Mouse (Mus musculus) testis, adult 2 months (tissue): ENCODE results near the gene Rbm18. TPM values are rescaled to one million over a fixed set of nuclear protein-coding genes. Genes with fewer than 3 reads are reported as not detected.
A peak's percentile ranks its signal among the peaks of the same experiment; 100 is the strongest.

Source experiments
- H3K27ac ChIP-seq: fragments of 200-500 bp; 2 replicates; pipeline ENCODE4 v1.5.1; 2012; ENCODE audit warnings: low read depth, low read length; ENCODE audit not compliant: control insufficient read depth, insufficient read depth
- H3K27me3 ChIP-seq: fragments of 200-500 bp; 2 replicates; pipeline ENCODE4 v1.6.1; 2012; ENCODE audit warnings: mild to moderate bottlenecking, low read length, moderate library complexity; ENCODE audit not compliant: control insufficient read depth, insufficient read depth
- H3K36me3 ChIP-seq: fragments of 200-500 bp; 2 replicates; pipeline ENCODE4 v1.6.1; 2012; ENCODE audit warnings: mild to moderate bottlenecking, low read length; ENCODE audit not compliant: control insufficient read depth, insufficient read depth
- H3K4me1 ChIP-seq: fragments of 200-500 bp; 2 replicates; pipeline ENCODE4 v1.6.1; 2012; ENCODE audit warnings: low read length; ENCODE audit not compliant: control insufficient read depth, insufficient read depth
- H3K4me3 ChIP-seq: fragments of 200-500 bp; 2 replicates; pipeline ENCODE4 v1.5.1; 2012; ENCODE audit warnings: low read depth, mild to moderate bottlenecking, low read length, moderate library complexity, mixed read lengths; ENCODE audit not compliant: control insufficient read depth
- CTCF ChIP-seq: fragments of 200-500 bp; IDR thresholded peaks from 2 replicates; pipeline ENCODE4 v1.5.1; 2012; ENCODE audit warnings: low read depth, mild to moderate bottlenecking, inconsistent platforms, low read length, moderate library complexity; ENCODE audit not compliant: control insufficient read depth, insufficient read depth, insufficient replicate concordance
- POLR2A ChIP-seq: fragments of 200-500 bp; IDR thresholded peaks from 2 replicates; pipeline ENCODE4 v1.6.1; 2012; ENCODE audit warnings: low read depth, mild to moderate bottlenecking, inconsistent platforms, low read length, moderate library complexity; ENCODE audit not compliant: control insufficient read depth
- polyA plus RNA-seq: library from polyadenylated mRNA; depleted of rRNA; stranded (reverse); fragments of >200 nt; gene quantifications from 2 replicates; pipeline ENCODE4 v1.2.3, GENCODE M21; 2012

Gene Rbm18
- polyA plus RNA-seq, 1 experiment = 14.2 TPM

DNA sequence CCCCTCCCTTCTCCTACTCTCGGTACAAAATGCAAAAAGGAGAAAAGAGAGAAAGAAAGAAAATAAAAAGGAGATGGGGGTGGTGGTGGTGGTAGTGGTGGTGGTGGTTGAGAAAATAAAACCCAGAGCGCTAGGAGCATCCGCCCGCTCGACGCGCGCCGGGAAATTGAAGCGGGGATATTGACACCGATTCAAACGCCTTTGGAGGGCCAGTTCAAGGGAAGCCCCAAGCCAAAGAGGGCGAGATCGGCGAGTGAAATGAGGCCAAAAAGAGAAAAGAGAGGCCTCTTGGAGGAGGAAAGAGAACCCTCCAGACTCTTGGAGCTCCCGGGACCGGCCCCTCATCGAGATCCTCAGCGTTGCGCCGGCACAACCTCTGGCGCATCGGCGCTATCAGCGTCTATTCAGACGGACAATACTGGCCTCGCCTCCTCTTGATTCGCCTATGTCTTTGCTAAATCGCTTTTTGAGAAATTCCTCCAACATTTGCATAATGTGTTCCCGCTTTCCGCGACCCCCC, 32.1 kb downstream of the Rbm18 start:
- no peak overlapping the region for H3K27ac ChIP-seq
- H3K4me3 ChIP-seq = peak overlapping the region; percentile 26; the same call in 1 of the 2 replicates
- H3K36me3 ChIP-seq = no peaks in the 10 kb centered on the region
- no peak for TF ChIP-seq POLR2A
- no peak for TF ChIP-seq CTCF
- peaks cover 8% of the 10 kb centered on the region; the same call in 1 of the 2 replicates for H3K27me3 ChIP-seq
- H3K4me1 ChIP-seq = peaks cover 21% of the 10 kb centered on the region

- no peaks in the 10 kb centered on the region for H3K36me3 ChIP-seq
- no peak overlapping the region for H3K27ac ChIP-seq
- peaks cover 21% of the 10 kb centered on the region for H3K4me1 ChIP-seq
- H3K27me3 ChIP-seq = peaks cover 8% of the 10 kb centered on the region; the same call in 1 of the 2 replicates
- peak overlapping the region; percentile 27; the same call in 1 of the 2 replicates for H3K4me3 ChIP-seq
- TF ChIP-seq POLR2A (no peak), CTCF (no peak)
Observed at GRCm38 (mm10) chr2:36103555-36104367, 32.8 kb downstream of the Rbm18 start.

- TF ChIP-seq CTCF = no peak
- no peak for TF ChIP-seq POLR2A
- Histone ChIP-seq H3K4me1 (peaks cover 23% of the 10 kb centered on the region), H3K27me3 (peaks cover 8% of the 10 kb centered on the region; the same call in 1 of the 2 replicates), H3K27ac (no peak overlapping the region), H3K4me3 (peak overlapping the region; percentile 27), H3K36me3 (no peaks in the 10 kb centered on the region)
Observed at GRCm38 (mm10) chr2:36103069-36103554, 33.5 kb downstream of the Rbm18 start.

DNA sequence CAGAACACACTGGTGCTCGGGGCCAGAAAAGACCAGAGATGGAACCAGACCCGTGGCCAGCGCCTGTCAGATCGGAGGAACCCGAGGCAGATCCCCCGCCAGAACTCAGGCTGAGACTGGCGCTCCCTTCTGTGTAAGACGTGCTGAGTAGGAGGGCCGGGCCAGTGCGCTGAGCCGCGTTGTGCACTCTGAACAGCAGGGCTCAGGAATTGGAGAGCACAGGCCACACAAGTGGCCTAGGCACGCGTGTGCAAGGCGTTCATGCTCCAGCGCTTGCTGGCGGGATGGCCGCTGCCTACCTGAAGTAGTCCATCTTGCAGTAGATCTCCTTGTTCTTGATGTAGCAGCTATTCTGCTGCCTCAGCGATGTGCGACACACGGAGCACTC, 34.0 kb downstream of the Rbm18 start:
- Histone ChIP-seq H3K27me3 (peaks cover 8% of the 10 kb centered on the region; the same call in 1 of the 2 replicates), H3K36me3 (no peaks in the 10 kb centered on the region), H3K27ac (no peak overlapping the region), H3K4me1 (peaks cover 23% of the 10 kb centered on the region), H3K4me3 (no peak overlapping the region; the same call in 1 of the 2 replicates)
- TF ChIP-seq CTCF (no peak), POLR2A (no peak)

GRCm38 (mm10) chr2:36101866-36102558, 34.6 kb downstream of the Rbm18 start:
- Histone ChIP-seq H3K36me3 (no peaks in the 10 kb centered on the region), H3K27me3 (peaks cover 8% of the 10 kb centered on the region; the same call in 1 of the 2 replicates), H3K4me1 (peaks cover 23% of the 10 kb centered on the region), H3K27ac (no peak overlapping the region), H3K4me3 (no peak overlapping the region)
- TF ChIP-seq CTCF (no peak), POLR2A (no peak)

DNA sequence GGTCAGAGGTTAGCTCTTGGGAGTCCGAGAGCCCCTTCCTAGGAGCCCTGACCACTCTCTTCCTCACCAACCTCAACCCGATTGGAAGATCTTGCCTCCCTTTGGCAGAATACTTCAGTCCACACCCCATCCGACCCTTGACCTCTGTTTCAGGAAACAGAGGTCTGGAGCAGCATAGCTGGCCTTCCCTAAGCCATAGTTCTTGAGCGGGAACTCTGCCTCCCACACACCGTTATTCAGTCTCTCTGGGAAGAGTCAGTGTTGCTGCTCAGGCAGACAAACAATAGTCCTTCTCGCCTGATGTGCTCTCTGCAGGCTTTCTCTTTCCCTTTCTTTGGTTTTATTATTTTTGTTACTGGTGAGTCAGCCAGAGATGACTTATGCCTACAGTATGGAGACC, 36.8 kb downstream of the Rbm18 start:
- H3K4me1 ChIP-seq = peaks cover 21% of the 10 kb centered on the region
- no peak overlapping the region for H3K4me3 ChIP-seq
- H3K27ac ChIP-seq = no peak overlapping the region
- TF ChIP-seq CTCF = no peak
- no peak for TF ChIP-seq POLR2A
- peaks cover 5% of the 10 kb centered on the region; the same call in 1 of the 2 replicates for H3K27me3 ChIP-seq
- H3K36me3 ChIP-seq = no peaks in the 10 kb centered on the region

GRCm38 (mm10) chr2:36098021-36098420, 38.6 kb downstream of the Rbm18 start:
- TF ChIP-seq POLR2A = no peak
- TF ChIP-seq CTCF = no peak
- Histone ChIP-seq H3K27me3 (no peaks in the 10 kb centered on the region; the same call in 1 of the 2 replicates), H3K4me3 (no peak overlapping the region), H3K4me1 (peaks cover 9% of the 10 kb centered on the region), H3K27ac (no peak overlapping the region), H3K36me3 (no peaks in the 10 kb centered on the region)
